10 mouse cellular contexts compared by ENCODE assay signal in the genomic region with DNA sequence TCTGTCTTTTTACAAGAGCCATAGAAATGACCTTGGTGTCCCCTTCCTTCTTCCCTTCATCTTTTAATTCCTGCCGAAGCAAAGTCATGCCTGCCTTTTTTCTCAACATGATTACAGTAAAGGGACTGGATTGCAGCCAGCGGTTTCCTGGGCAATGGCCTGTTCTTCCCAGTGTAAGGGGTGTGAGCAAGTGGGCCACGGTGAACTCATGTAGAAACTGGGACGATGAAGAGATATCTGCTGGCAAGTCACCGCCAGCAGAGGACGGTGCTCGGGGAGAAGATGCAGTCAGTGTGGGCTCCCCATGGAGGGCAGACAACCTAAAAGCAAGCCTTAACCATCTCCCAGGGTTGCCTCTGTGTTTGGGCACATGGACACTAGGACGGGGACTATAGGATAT. TPM values are rescaled to one million over a fixed set of nuclear protein-coding genes. Genes with fewer than 3 reads are reported as not detected.
A peak's percentile ranks its signal among the peaks of the same experiment; 100 is the strongest.
DNase-seq lines count a peak whose midpoint lies in the region; ATAC-seq lines count a peak whose summit lies in the region.
"Had no signal": no experiment of that assay in that cellular context is flagged by ENCODE, and none has a peak within 500 bp of the region (broad histone marks: within the 10 kb centered on the region; RNA-seq: fewer than 3 reads in every experiment).

No protein-coding gene starts in this region.

- no peaks in the 10 kb centered on the region for H3K27me3 ChIP-seq in embryonic facial prominence, embryonic 12.5 days
- H3K27me3 ChIP-seq in embryonic facial prominence, embryonic 10.5 days (replicated peaks; ENCODE audit: low read depth, poor library complexity, severe bottlenecking) = peaks cover 9% of the 10 kb centered on the region; the same call in 1 of the 2 replicates
- H3K27me3 ChIP-seq in midbrain, embryonic 11.5 days (ENCODE audit: control insufficient read depth, insufficient read depth, low read length) = no peaks in the 10 kb centered on the region
- no peaks in the 10 kb centered on the region for H3K27me3 ChIP-seq in midbrain, embryonic 16.5 days (ENCODE audit: control insufficient read depth, insufficient read depth, low read depth, low read length)
- H3K27me3 ChIP-seq in forebrain, embryonic 15.5 days = no peaks in the 10 kb centered on the region
- H3K27me3 ChIP-seq: stomach, embryonic 15.5 days had no signal

- no peak for DNase-seq in embryonic facial prominence, embryonic 10.5 days (ENCODE audit: low spot score)
- peak; percentile 33 for DNase-seq in midbrain, embryonic 11.5 days (ENCODE audit: low spot score, missing footprints)
- DNase-seq in heart, postnatal 36 days = peak; percentile 51 to 57
- DNase-seq in lung, postnatal 36 days = peak; percentile 71
- no peak for DNase-seq in gastrocnemius, adult 8-10 months (ENCODE audit: low spot score in 2 of 2)

- no peaks in the 10 kb centered on the region for H3K9me3 ChIP-seq in embryonic facial prominence, embryonic 12.5 days
- no peaks in the 10 kb centered on the region for H3K9me3 ChIP-seq in embryonic facial prominence, embryonic 10.5 days
- no peaks in the 10 kb centered on the region for H3K9me3 ChIP-seq in midbrain, embryonic 11.5 days (ENCODE audit: control insufficient read depth, low read length)
- no peaks in the 10 kb centered on the region for H3K9me3 ChIP-seq in midbrain, embryonic 16.5 days (replicated peaks; ENCODE audit: control insufficient read depth, low read length, poor library complexity, severe bottlenecking)
- H3K9me3 ChIP-seq in forebrain, embryonic 15.5 days = no peaks in the 10 kb centered on the region
- H3K9me3 ChIP-seq: stomach, embryonic 15.5 days had no signal

- intact Hi-C loops in heart, postnatal 36 days (cut with DNase I) = no loop called here

- no peak overlapping the region for H3K4me2 ChIP-seq in embryonic facial prominence, embryonic 12.5 days (replicated peaks)
- no peak overlapping the region for H3K4me2 ChIP-seq in midbrain, embryonic 11.5 days
- no peak overlapping the region for H3K4me2 ChIP-seq in midbrain, embryonic 16.5 days (ENCODE audit: low read length)
- H3K4me2 ChIP-seq in forebrain, embryonic 15.5 days (replicated peaks) = no peak overlapping the region
- H3K4me2 ChIP-seq: stomach, embryonic 15.5 days had no signal

- 0 out of 2 replicates have a peak overlapping the region, but pooled peaks have one; percentile 55 for H3K27ac ChIP-seq in embryonic facial prominence, embryonic 12.5 days
- H3K27ac ChIP-seq in embryonic facial prominence, embryonic 10.5 days (replicated peaks) = no peak overlapping the region
- H3K27ac ChIP-seq in midbrain, embryonic 11.5 days (ENCODE audit: low read depth, low read length) = no peak overlapping the region
- H3K27ac ChIP-seq in midbrain, embryonic 16.5 days (ENCODE audit: low read length) = no peak overlapping the region
- H3K27ac ChIP-seq in forebrain, embryonic 15.5 days (replicated peaks) = no peak overlapping the region
- H3K27ac ChIP-seq: macrophage; stomach, embryonic 15.5 days had no signal

- H3K9ac ChIP-seq in embryonic facial prominence, embryonic 12.5 days = no peak overlapping the region
- H3K9ac ChIP-seq in midbrain, embryonic 11.5 days (ENCODE audit: low read length) = no peak overlapping the region
- no peak overlapping the region for H3K9ac ChIP-seq in midbrain, embryonic 16.5 days (ENCODE audit: low read depth, low read length)
- no peak overlapping the region for H3K9ac ChIP-seq in forebrain, embryonic 15.5 days (replicated peaks)
- H3K9ac ChIP-seq: stomach, embryonic 15.5 days had no signal

- WGBS in embryonic facial prominence, embryonic 12.5 days = 70% methylated on average over 8 of the region's 8 CpGs
- 80% methylated on average over 8 of the region's 8 CpGs for WGBS in embryonic facial prominence, embryonic 10.5 days
- 83% methylated on average over 8 of the region's 8 CpGs for WGBS in midbrain, embryonic 11.5 days
- WGBS in midbrain, embryonic 16.5 days = 62% methylated on average over 8 of the region's 8 CpGs
- WGBS in forebrain, embryonic 15.5 days = 54% methylated on average over 8 of the region's 8 CpGs

- no peak for ATAC-seq in embryonic facial prominence, embryonic 12.5 days (ENCODE audit: insufficient number of reproducible peaks, insufficient read depth, low FRiP score, low TSS enrichment)
- no peak for ATAC-seq in midbrain, embryonic 11.5 days (ENCODE audit: low FRiP score)
- no peak for ATAC-seq in midbrain, embryonic 16.5 days
- ATAC-seq in forebrain, embryonic 15.5 days (replicated peaks) = no peak

- H3K36me3 ChIP-seq in embryonic facial prominence, embryonic 12.5 days = no peaks in the 10 kb centered on the region
- H3K36me3 ChIP-seq in embryonic facial prominence, embryonic 10.5 days (replicated peaks) = no peaks in the 10 kb centered on the region
- no peaks in the 10 kb centered on the region for H3K36me3 ChIP-seq in midbrain, embryonic 11.5 days (ENCODE audit: control insufficient read depth, insufficient read depth, low read length)
- no peaks in the 10 kb centered on the region for H3K36me3 ChIP-seq in midbrain, embryonic 16.5 days (ENCODE audit: control insufficient read depth, insufficient read depth, low read length)
- no peaks in the 10 kb centered on the region for H3K36me3 ChIP-seq in forebrain, embryonic 15.5 days
- H3K36me3 ChIP-seq: stomach, embryonic 15.5 days had no signal

- H3K4me3 ChIP-seq in embryonic facial prominence, embryonic 12.5 days = no peak overlapping the region
- H3K4me3 ChIP-seq in embryonic facial prominence, embryonic 10.5 days = no peak overlapping the region
- no peak overlapping the region for H3K4me3 ChIP-seq in midbrain, embryonic 11.5 days (ENCODE audit: low read depth, low read length)
- H3K4me3 ChIP-seq in midbrain, embryonic 16.5 days (ENCODE audit: low read depth, low read length) = no peak overlapping the region
- H3K4me3 ChIP-seq in forebrain, embryonic 15.5 days = no peak overlapping the region
- H3K4me3 ChIP-seq: stomach, embryonic 15.5 days had no signal

- peaks cover 48% of the 10 kb centered on the region for H3K4me1 ChIP-seq in embryonic facial prominence, embryonic 12.5 days
- H3K4me1 ChIP-seq in embryonic facial prominence, embryonic 10.5 days = peaks cover 64% of the 10 kb centered on the region
- H3K4me1 ChIP-seq in midbrain, embryonic 11.5 days (ENCODE audit: control insufficient read depth, insufficient read depth, low read length) = peaks cover 3% of the 10 kb centered on the region; the same call in 1 of the 2 replicates
- H3K4me1 ChIP-seq in midbrain, embryonic 16.5 days (ENCODE audit: control insufficient read depth, insufficient read depth, low read length) = peaks cover 11% of the 10 kb centered on the region
- peaks cover 16% of the 10 kb centered on the region for H3K4me1 ChIP-seq in forebrain, embryonic 15.5 days

RNA-seq across cellular contexts. Expression of a gene that starts 47.9 kb away (rescaled TPM):
- 75.1 and 78.9 TPM in 2 replicates for polyA plus RNA-seq in embryonic facial prominence, embryonic 12.5 days (2016; fragmentation: Nextera tagmentation; extraction: Ambion mirVana)
- polyA plus RNA-seq in embryonic facial prominence, embryonic 10.5 days (2016; fragmentation: Nextera tagmentation; extraction: Ambion mirVana) = 47.4 and 51.9 TPM in 2 replicates
- polyA plus RNA-seq in midbrain, embryonic 11.5 days (2014; fragmentation: Nextera tagmentation; extraction: Ambion mirVana) = 33.2 and 34.1 TPM in 2 replicates
- polyA plus RNA-seq in midbrain, embryonic 16.5 days (2015; fragmentation: Nextera tagmentation; extraction: Ambion mirVana) = 11.4 and 13.1 TPM in 2 replicates
- total RNA-seq in heart, postnatal 36 days (2021) = 10 to 100 TPM; 46.5 to 52.8 TPM
- 10 to 100 TPM; 17.2 to 24.8 (median 23.2) TPM for total RNA-seq in gastrocnemius, adult 8-10 months (2022)
- 17.7 and 18.0 TPM in 2 replicates for polyA plus RNA-seq in forebrain, embryonic 15.5 days (2015; fragmentation: Nextera tagmentation; extraction: Ambion mirVana)

Comparison
In these comparisons a context has a peak if more than half of its experiments do, and no peak if none do; other contexts are left out.
1. DNase-seq: peak in midbrain, embryonic 11.5 days (single experiment), heart, postnatal 36 days (2 of 2) and lung, postnatal 36 days (single experiment); none in embryonic facial prominence, embryonic 10.5 days (single experiment) and gastrocnemius, adult 8-10 months (0 of 2).